Comparison of ENCODE assay signal across 8 mouse cellular contexts in the genomic region with DNA sequence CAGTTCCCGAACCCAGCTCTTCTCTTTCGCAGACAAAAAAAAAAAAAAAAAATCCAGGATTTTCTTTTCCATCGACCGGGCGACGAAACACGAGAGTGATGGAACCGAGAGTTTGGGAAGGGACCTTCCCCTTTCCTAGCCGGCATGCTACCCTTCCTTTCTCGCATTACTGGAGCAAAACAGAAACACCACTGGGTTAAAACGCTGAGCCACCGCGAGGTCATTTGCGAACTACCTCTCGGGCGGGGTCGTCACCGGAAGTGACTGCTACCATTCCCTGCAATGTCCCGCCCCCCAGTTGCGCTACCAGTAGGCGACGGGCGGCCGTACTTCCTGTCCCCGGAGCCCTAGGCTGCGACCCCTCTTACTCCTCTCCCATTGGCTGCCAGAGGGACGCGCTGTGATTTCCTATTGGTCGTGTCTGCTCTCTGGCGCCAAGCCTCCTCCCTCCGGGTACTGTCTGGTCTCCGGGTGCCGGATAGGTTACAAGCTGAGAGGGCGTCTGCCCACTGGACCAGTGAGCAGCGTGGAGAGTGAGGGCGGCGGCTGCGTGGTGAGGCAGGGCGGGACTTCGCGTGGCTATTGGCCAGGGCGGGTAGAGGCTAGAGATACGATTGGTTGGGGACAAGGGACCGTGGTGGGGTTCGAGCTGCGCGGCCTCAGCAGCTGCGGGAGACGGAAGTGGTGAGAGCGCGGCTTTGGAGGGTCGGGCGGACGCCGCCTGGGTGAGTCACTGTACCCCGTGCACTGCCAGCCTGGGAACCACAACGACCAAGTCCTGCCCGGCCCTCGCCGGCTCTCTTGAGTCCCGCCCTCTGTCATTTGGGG. TPM values are rescaled to one million over a fixed set of nuclear protein-coding genes. Genes with fewer than 3 reads are reported as not detected.
DNase-seq lines count a peak whose midpoint lies in the region; ATAC-seq and TF ChIP-seq lines count a peak whose summit lies in the region.

Mtmr4 (plus strand) TSS at position 637 of the 828 bp plus-strand sequence.

- no peak for TF ChIP-seq EP300 in liver, embryonic 14.5 days (IDR thresholded peaks at IDR 0.05; ENCODE audit: low read depth)
- no peak for TF ChIP-seq EP300 in stomach, postnatal 0 days (optimal IDR thresholded peaks at IDR 0.05)

- no peak; the same call in none of the 2 replicates for TF ChIP-seq CTCF in liver, embryonic 14.5 days (IDR thresholded peaks at IDR 0.05; ENCODE audit: low read depth)
- peak; percentile 18; the same call in 1 of the 2 replicates for TF ChIP-seq CTCF in stomach, postnatal 0 days (IDR thresholded peaks at IDR 0.05; ENCODE audit: low read depth)

- H3K4me3 ChIP-seq in heart, embryonic 14.5 days (ENCODE audit: control insufficient read depth in 1 of 2, insufficient read depth in 1 of 2, low read depth in 1 of 2, low read length in 2 of 2), result peak within 1 kb of the TSS; percentile 86 to 92
- peak within 1 kb of the TSS; percentile 80 to 88 for H3K4me3 ChIP-seq in liver, embryonic 14.5 days (ENCODE audit: insufficient read depth in 1 of 2, low read depth in 2 of 2, low read length in 2 of 2)
- peak within 1 kb of the TSS; percentile 76 for H3K4me3 ChIP-seq in neural tube, embryonic 11.5 days (ENCODE audit: low read depth, low read length)
- peak within 1 kb of the TSS; percentile 67 for H3K4me3 ChIP-seq in stomach, postnatal 0 days (ENCODE audit: low read depth, low read length)

- WGBS in heart, embryonic 14.5 days, result under 1% methylated on average over 54 of the region's 61 CpGs
- WGBS in liver, embryonic 14.5 days (ENCODE audit: insufficient replicate concordance), result 0% methylated on average over 61 of the region's 61 CpGs
- WGBS in neural tube, embryonic 11.5 days, result under 1% methylated on average over 61 of the region's 61 CpGs
- WGBS in stomach, postnatal 0 days, result under 1% methylated on average over 54 of the region's 61 CpGs

- peak within 1 kb of the TSS; percentile 94 for H3K9ac ChIP-seq in heart, embryonic 14.5 days (ENCODE audit: low read length)
- H3K9ac ChIP-seq in liver, embryonic 14.5 days (replicated peaks), result peak within 1 kb of the TSS; percentile 87
- H3K9ac ChIP-seq in neural tube, embryonic 11.5 days (ENCODE audit: low read length), result peak within 1 kb of the TSS; percentile 86
- H3K9ac ChIP-seq in stomach, postnatal 0 days (ENCODE audit: low read length), result peak within 1 kb of the TSS; percentile 82

- H3K36me3 ChIP-seq in heart, embryonic 14.5 days (ENCODE audit: control insufficient read depth, insufficient read depth, low read length), result peaks cover 12% of the 10 kb centered on the region
- no peaks in the 10 kb centered on the region for H3K36me3 ChIP-seq in liver, embryonic 14.5 days (replicated peaks; ENCODE audit: control insufficient read depth, insufficient read depth, low read depth)
- H3K36me3 ChIP-seq in neural tube, embryonic 11.5 days (ENCODE audit: control insufficient read depth, insufficient read depth, low read length), result no peaks in the 10 kb centered on the region
- no peaks in the 10 kb centered on the region for H3K36me3 ChIP-seq in stomach, postnatal 0 days (ENCODE audit: control insufficient read depth, insufficient read depth, low read length)

- H3K9me3 ChIP-seq in heart, embryonic 14.5 days (ENCODE audit: control insufficient read depth, low read length), result no peaks in the 10 kb centered on the region
- H3K9me3 ChIP-seq in liver, embryonic 14.5 days (ENCODE audit: control insufficient read depth, low read length), result no peaks in the 10 kb centered on the region
- H3K9me3 ChIP-seq in neural tube, embryonic 11.5 days (ENCODE audit: control insufficient read depth, low read length), result no peaks in the 10 kb centered on the region
- no peaks in the 10 kb centered on the region for H3K9me3 ChIP-seq in stomach, postnatal 0 days (ENCODE audit: control insufficient read depth, low read length)

- peak; percentile 92 for ATAC-seq in CD4-positive, CD25-positive, alpha-beta regulatory T cell, adult 4 months
- ATAC-seq in heart, embryonic 14.5 days (ENCODE audit: insufficient number of reproducible peaks, insufficient read depth, low FRiP score, low read depth), result peak; percentile 98
- peak; percentile 96 for ATAC-seq in liver, embryonic 14.5 days (ENCODE audit: insufficient read depth)
- ATAC-seq in neural tube, embryonic 11.5 days (ENCODE audit: insufficient read depth, low FRiP score, low TSS enrichment), result peak; percentile 98
- ATAC-seq in stomach, postnatal 0 days (ENCODE audit: low FRiP score, low TSS enrichment), result peak; percentile 98

- peak within 1 kb of the TSS; percentile 95 to 96 for H3K27ac ChIP-seq in heart, embryonic 14.5 days (replicated peaks in 1 of 2; ENCODE audit: control insufficient read depth in 1 of 2, insufficient read depth in 1 of 2, low read depth in 2 of 2, low read length in 2 of 2)
- peak within 1 kb of the TSS; percentile 85 for H3K27ac ChIP-seq in liver, embryonic 14.5 days
- peak within 1 kb of the TSS; percentile 87 for H3K27ac ChIP-seq in neural tube, embryonic 11.5 days (ENCODE audit: low read depth, low read length)
- H3K27ac ChIP-seq in stomach, postnatal 0 days (replicated peaks), result peak within 1 kb of the TSS; percentile 94

- no peaks in the 10 kb centered on the region for H3K27me3 ChIP-seq in heart, embryonic 14.5 days (ENCODE audit: control insufficient read depth, insufficient read depth, low read length)
- H3K27me3 ChIP-seq in liver, embryonic 14.5 days (ENCODE audit: control insufficient read depth, insufficient read depth, low read length), result no peaks in the 10 kb centered on the region
- no peaks in the 10 kb centered on the region for H3K27me3 ChIP-seq in neural tube, embryonic 11.5 days (ENCODE audit: control insufficient read depth, insufficient read depth, low read length)
- H3K27me3 ChIP-seq in stomach, postnatal 0 days (ENCODE audit: control insufficient read depth, insufficient read depth, low read length), result no peaks in the 10 kb centered on the region

- peak; percentile 97 for DNase-seq in c-Kit-negative CD71-positive TER-119-positive erythroid progenitor cells, embryonic 14.5 days (ENCODE audit: low read depth, low spot score)
- peak; percentile 100 for DNase-seq in fibroblast of lung, adult 2 months (ENCODE audit: low read depth)
- peak; percentile 100 for DNase-seq in kidney, postnatal 14 days
- DNase-seq in liver, embryonic 14.5 days (ENCODE audit: low read depth in 3 of 3, low spot score in 3 of 3), result peak; percentile 100
- peak; percentile 98 for DNase-seq in neural tube, embryonic 11.5 days (ENCODE audit: low spot score)
- peak; percentile 99 for DNase-seq in stomach, postnatal 0 days (ENCODE audit: low spot score)

- H3K4me2 ChIP-seq in heart, embryonic 14.5 days (ENCODE audit: low read length), result peak within 1 kb of the TSS; percentile 87
- peak within 1 kb of the TSS; percentile 94 for H3K4me2 ChIP-seq in liver, embryonic 14.5 days (ENCODE audit: low read depth)
- H3K4me2 ChIP-seq in neural tube, embryonic 11.5 days (ENCODE audit: low read depth), result peak within 1 kb of the TSS; percentile 86
- H3K4me2 ChIP-seq in stomach, postnatal 0 days (replicated peaks; ENCODE audit: low read depth), result peak within 1 kb of the TSS; percentile 75

- peaks cover 23 to 42% of the 10 kb centered on the region in 2 experiments for H3K4me1 ChIP-seq in heart, embryonic 14.5 days (ENCODE audit: control insufficient read depth in 2 of 2, insufficient read depth in 2 of 2, low read length in 2 of 2)
- H3K4me1 ChIP-seq in liver, embryonic 14.5 days (replicated peaks; ENCODE audit: control insufficient read depth in 2 of 2, insufficient read depth in 2 of 2, low read length in 1 of 2), result peaks cover 27 to 34% of the 10 kb centered on the region in 2 experiments
- H3K4me1 ChIP-seq in neural tube, embryonic 11.5 days (ENCODE audit: control insufficient read depth, insufficient read depth, low read length), result peaks cover 23% of the 10 kb centered on the region
- H3K4me1 ChIP-seq in stomach, postnatal 0 days (replicated peaks; ENCODE audit: control insufficient read depth, insufficient read depth), result peaks cover 10% of the 10 kb centered on the region

RNA-seq across cellular contexts. Expression of gene Mtmr4, which starts in this region (rescaled TPM):
- polyA plus RNA-seq in CD4-positive, CD25-positive, alpha-beta regulatory T cell, adult 4 months (2017; shearing (Covaris generic)), result 10 to 100 TPM in 1 of 2 experiments, 1 to 10 TPM in 1; 8.8 to 22.1 TPM
- 14.3 and 17.7 TPM in 2 replicates for polyA plus RNA-seq in heart, embryonic 14.5 days (2014; fragmentation: Nextera tagmentation; extraction: Ambion mirVana)
- 5.7 and 6.5 TPM in 2 replicates for polyA plus RNA-seq in liver, embryonic 14.5 days (2012; rRNA removed)
- 8.7 and 9.2 TPM in 2 replicates for polyA plus RNA-seq in liver, embryonic 14.5 days (2014; fragmentation: Nextera tagmentation; extraction: Ambion mirVana)
- polyA plus RNA-seq in neural tube, embryonic 11.5 days (2014; fragmentation: Nextera tagmentation; extraction: Ambion mirVana), result 84.9 and 95.9 TPM in 2 replicates
- 9.4 and 11.5 TPM in 2 replicates for polyA plus RNA-seq in stomach, postnatal 0 days (2015; fragmentation: Nextera tagmentation; extraction: Ambion mirVana)

Comparison
In these comparisons a context has a peak if more than half of its experiments do, and no peak if none do; other contexts are left out.
1. Peak in every context shown above with its lines: DNase-seq, ATAC-seq, H3K4me3 ChIP-seq and H3K27ac ChIP-seq.